Comparison of ENCODE assay signal across 23 mouse cellular contexts in the genomic region with DNA sequence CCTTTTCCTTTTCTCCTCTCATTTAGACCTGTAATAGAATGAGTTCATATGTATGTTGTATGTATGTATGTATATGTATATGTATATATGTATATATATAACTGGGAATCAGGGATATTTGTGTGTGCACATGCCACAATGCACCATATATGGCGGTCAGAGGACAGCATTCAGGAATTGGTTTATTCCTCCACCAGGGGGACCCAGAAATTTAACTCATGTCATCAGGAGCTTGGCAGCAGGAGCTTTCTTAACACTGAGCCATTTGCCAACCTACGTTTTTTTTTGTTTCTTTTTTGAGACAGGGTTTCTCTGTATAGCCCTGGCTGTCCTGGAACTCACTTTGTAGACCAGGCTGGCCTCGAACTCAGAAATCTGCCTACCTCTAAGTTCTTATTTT. TPM values are rescaled to one million over a fixed set of nuclear protein-coding genes. Genes with fewer than 3 reads are reported as not detected.
A peak's percentile ranks its signal among the peaks of the same experiment; 100 is the strongest.
DNase-seq lines count a peak whose midpoint lies in the region; ATAC-seq and TF ChIP-seq lines count a peak whose summit lies in the region.
"Had no signal": no experiment of that assay in that cellular context is flagged by ENCODE, and none has a peak within 500 bp of the region (broad histone marks: within the 10 kb centered on the region; RNA-seq: fewer than 3 reads in every experiment).

No protein-coding gene starts in this region.

- TF ChIP-seq CTCF in hindbrain, postnatal 0 days (IDR thresholded peaks at IDR 0.05; ENCODE audit: low read depth) = peak; percentile 40
- TF ChIP-seq CTCF in E14TG2a.4 (conservative IDR thresholded peaks at IDR 0.05; ENCODE audit: low read length) = peak; percentile 35
- peak; percentile 18; the same call in 1 of the 2 replicates for TF ChIP-seq CTCF in brain, embryonic 14.5 days (IDR thresholded peaks at IDR 0.05; ENCODE audit: borderline replicate concordance, extremely low read depth, insufficient read depth, insufficient read length)
- TF ChIP-seq CTCF in cerebellum, adult 2 months (IDR thresholded peaks at IDR 0.05; ENCODE audit: borderline replicate concordance, insufficient read depth, low read depth, low read length) = no peak

- no peaks in the 10 kb centered on the region for H3K9me3 ChIP-seq in hindbrain, postnatal 0 days (ENCODE audit: low read length)
- H3K9me3 ChIP-seq in hindbrain, embryonic 14.5 days (ENCODE audit: control insufficient read depth, low read length) = no peaks in the 10 kb centered on the region
- H3K9me3 ChIP-seq in E14TG2a.4 (ENCODE audit: low read length) = peaks cover 5% of the 10 kb centered on the region; the same call in 1 of the 2 replicates
- H3K9me3 ChIP-seq: forebrain, embryonic 12.5 days; hindbrain, embryonic 13.5 days had no signal

- no peaks in the 10 kb centered on the region for H3K27me3 ChIP-seq in hindbrain, postnatal 0 days (ENCODE audit: insufficient read depth, low read length)
- H3K27me3 ChIP-seq in hindbrain, embryonic 14.5 days (ENCODE audit: control insufficient read depth, insufficient read depth, low read length) = no peaks in the 10 kb centered on the region
- no peaks in the 10 kb centered on the region for H3K27me3 ChIP-seq in E14TG2a.4 (ENCODE audit: insufficient read depth, low read length)
- no peaks in the 10 kb centered on the region for H3K27me3 ChIP-seq in cerebellum, adult 2 months (ENCODE audit: control insufficient read depth, insufficient read depth, low read length)
- H3K27me3 ChIP-seq: forebrain, embryonic 12.5 days; hindbrain, embryonic 13.5 days had no signal

- no peak overlapping the region for H3K9ac ChIP-seq in hindbrain, postnatal 0 days (replicated peaks; ENCODE audit: low read length)
- H3K9ac ChIP-seq in hindbrain, embryonic 14.5 days = no peak overlapping the region
- H3K9ac ChIP-seq: forebrain, embryonic 12.5 days; hindbrain, embryonic 13.5 days had no signal

- ATAC-seq in hindbrain, postnatal 0 days = no peak
- ATAC-seq in hindbrain, embryonic 14.5 days (ENCODE audit: low FRiP score) = no peak
- ATAC-seq: intestine, postnatal 0 days had no signal

- H3K36me3 ChIP-seq in hindbrain, postnatal 0 days (ENCODE audit: insufficient read depth, low read length) = no peaks in the 10 kb centered on the region
- no peaks in the 10 kb centered on the region for H3K36me3 ChIP-seq in hindbrain, embryonic 14.5 days (replicated peaks; ENCODE audit: control insufficient read depth, insufficient read depth)
- peaks cover 86% of the 10 kb centered on the region for H3K36me3 ChIP-seq in E14TG2a.4 (ENCODE audit: insufficient read depth, low read length)
- H3K36me3 ChIP-seq: forebrain, embryonic 12.5 days; hindbrain, embryonic 13.5 days had no signal

- no peaks in the 10 kb centered on the region for H3K4me1 ChIP-seq in hindbrain, postnatal 0 days (ENCODE audit: insufficient read depth, low read length)
- no peaks in the 10 kb centered on the region for H3K4me1 ChIP-seq in hindbrain, embryonic 14.5 days (replicated peaks; ENCODE audit: control insufficient read depth, insufficient read depth, low read length)
- H3K4me1 ChIP-seq in E14TG2a.4 (replicated peaks; ENCODE audit: low read depth, low read length) = no peaks in the 10 kb centered on the region
- no peaks in the 10 kb centered on the region for H3K4me1 ChIP-seq in cerebellum, adult 2 months (ENCODE audit: control insufficient read depth, insufficient read depth, low read length)
- H3K4me1 ChIP-seq: forebrain, embryonic 12.5 days; hindbrain, embryonic 13.5 days had no signal

- TF ChIP-seq POLR2A in brain, embryonic 14.5 days (IDR thresholded peaks at IDR 0.05; ENCODE audit: borderline replicate concordance, extremely low read depth, insufficient read depth, insufficient read length, poor library complexity, severe bottlenecking) = no peak
- no peak for TF ChIP-seq POLR2A in cerebellum, adult 2 months (IDR thresholded peaks at IDR 0.05; ENCODE audit: borderline replicate concordance, insufficient read depth, low read length)

- no peak overlapping the region for H3K4me3 ChIP-seq in hindbrain, postnatal 0 days (ENCODE audit: low read length)
- no peak overlapping the region for H3K4me3 ChIP-seq in hindbrain, embryonic 14.5 days (replicated peaks; ENCODE audit: low read length)
- H3K4me3 ChIP-seq in E14TG2a.4 (replicated peaks; ENCODE audit: low read length) = no peak overlapping the region
- H3K4me3 ChIP-seq in cerebellum, adult 2 months (replicated peaks; ENCODE audit: insufficient read depth, low read depth, low read length) = no peak overlapping the region
- H3K4me3 ChIP-seq: forebrain, embryonic 12.5 days; hindbrain, embryonic 13.5 days had no signal

- H3K27ac ChIP-seq in hindbrain, postnatal 0 days = no peak overlapping the region
- H3K27ac ChIP-seq in hindbrain, embryonic 14.5 days = no peak overlapping the region
- H3K27ac ChIP-seq in cerebellum, adult 2 months (ENCODE audit: insufficient read depth, low read length) = no peak overlapping the region
- H3K27ac ChIP-seq: forebrain, embryonic 12.5 days; hindbrain, embryonic 13.5 days had no signal

- DNase-seq in hindbrain, postnatal 0 days (ENCODE audit: low spot score) = peak; percentile 13
- no peak for DNase-seq in hindbrain, embryonic 14.5 days (ENCODE audit: low spot score)
- peak; percentile 67 for DNase-seq in 3T3-L1 (ENCODE audit: low read depth, low spot score)
- DNase-seq in brain, embryonic 14.5 days (ENCODE audit: low read depth) = peak; percentile 5
- DNase-seq in cerebellum, adult 2 months = no peak
- DNase-seq in spleen, adult 18-20 months = no peak
- no peak for DNase-seq in cerebellum, adult 8-10 months
- DNase-seq: adrenal gland, postnatal 25 days; cerebellum, postnatal 25 days; heart, adult 18-20 months; heart, postnatal 10 days; kidney, postnatal 14 days; lung, postnatal 14 days; right cerebral cortex, postnatal 25 days had no signal

- no peak overlapping the region for H3K4me2 ChIP-seq in hindbrain, postnatal 0 days (ENCODE audit: low read depth, low read length)
- no peak overlapping the region for H3K4me2 ChIP-seq in hindbrain, embryonic 14.5 days (replicated peaks)
- H3K4me2 ChIP-seq: forebrain, embryonic 12.5 days; hindbrain, embryonic 13.5 days; midbrain, embryonic 11.5 days had no signal

- WGBS in hindbrain, postnatal 0 days = 61% methylated on average over 3 of the region's 3 CpGs
- WGBS in hindbrain, embryonic 14.5 days = 67% methylated on average over 3 of the region's 3 CpGs
- WGBS in cerebellum, adult 2 months = 49% methylated on average over 3 of the region's 3 CpGs

RNA-seq across cellular contexts. Expression of a gene that starts 10.6 kb away (rescaled TPM):
- 0.37 TPM in 1 of 2 replicates, not detected in the other for total RNA-seq in hindbrain, postnatal 0 days (2014; rRNA removed)
- not detected in 2 replicates for polyA plus RNA-seq in hindbrain, postnatal 0 days (2015; fragmentation: Nextera tagmentation; extraction: Ambion mirVana)
- polyA plus RNA-seq in hindbrain, embryonic 14.5 days (2014; fragmentation: Nextera tagmentation; extraction: Ambion mirVana) = 0.08 TPM in 1 of 2 replicates, not detected in the other
- 0.05 TPM in 1 of 2 replicates, not detected in the other for polyA plus RNA-seq in brain, embryonic 14.5 days (2012; rRNA removed)
- polyA plus RNA-seq in cerebellum, adult 2 months (2012; rRNA removed) = not detected in 2 replicates
- total RNA-seq: adrenal gland, postnatal 25 days; gastrocnemius, adult 18-20 months; heart, adult 18-20 months; heart, postnatal 10 days; layer of hippocampus, postnatal 14 days; left cerebral cortex, postnatal 14 days; liver, adult 2 months had no signal
- polyA plus RNA-seq: forebrain, embryonic 12.5 days; intestine, postnatal 0 days; liver, adult 2 months; midbrain, embryonic 11.5 days had no signal

RNA-seq across cellular contexts. Expression of a gene that starts 14.0 kb away (rescaled TPM):
- total RNA-seq in hindbrain, postnatal 0 days (2014; rRNA removed) = 1.2 and 1.5 TPM in 2 replicates
- 1.4 and 1.7 TPM in 2 replicates for polyA plus RNA-seq in hindbrain, postnatal 0 days (2015; fragmentation: Nextera tagmentation; extraction: Ambion mirVana)
- 1.7 and 2.9 TPM in 2 replicates for polyA plus RNA-seq in hindbrain, embryonic 14.5 days (2014; fragmentation: Nextera tagmentation; extraction: Ambion mirVana)
- polyA plus RNA-seq in brain, embryonic 14.5 days (2012; rRNA removed) = 0.35 and 0.63 TPM in 2 replicates
- 0.21 and 0.24 TPM in 2 replicates for polyA plus RNA-seq in cerebellum, adult 2 months (2012; rRNA removed)
- total RNA-seq: adrenal gland, postnatal 25 days; gastrocnemius, adult 18-20 months; heart, postnatal 10 days had no signal
- polyA plus RNA-seq: liver, adult 2 months had no signal

RNA-seq across cellular contexts. Expression of a gene that starts 31.8 kb away (rescaled TPM):
- total RNA-seq in hindbrain, postnatal 0 days (2014; rRNA removed) = 16.6 and 18.5 TPM in 2 replicates
- polyA plus RNA-seq in hindbrain, postnatal 0 days (2015; fragmentation: Nextera tagmentation; extraction: Ambion mirVana) = 18.5 and 19.4 TPM in 2 replicates
- polyA plus RNA-seq in hindbrain, embryonic 14.5 days (2014; fragmentation: Nextera tagmentation; extraction: Ambion mirVana) = 33.5 and 33.7 TPM in 2 replicates
- 16.0 and 20.6 TPM in 2 replicates for polyA plus RNA-seq in brain, embryonic 14.5 days (2012; rRNA removed)
- polyA plus RNA-seq in cerebellum, adult 2 months (2012; rRNA removed) = 16.7 and 21.6 TPM in 2 replicates

RNA-seq across cellular contexts. Expression of a gene that starts 33.9 kb away (rescaled TPM):
- total RNA-seq in hindbrain, postnatal 0 days (2014; rRNA removed) = 0.18 and 0.42 TPM in 2 replicates
- 0.56 and 0.89 TPM in 2 replicates for polyA plus RNA-seq in hindbrain, postnatal 0 days (2015; fragmentation: Nextera tagmentation; extraction: Ambion mirVana)
- polyA plus RNA-seq in hindbrain, embryonic 14.5 days (2014; fragmentation: Nextera tagmentation; extraction: Ambion mirVana) = 0.65 and 0.74 TPM in 2 replicates
- polyA plus RNA-seq in brain, embryonic 14.5 days (2012; rRNA removed) = 0.11 and 0.13 TPM in 2 replicates
- polyA plus RNA-seq in cerebellum, adult 2 months (2012; rRNA removed) = 1.8 and 2.5 TPM in 2 replicates
- total RNA-seq: adrenal gland, postnatal 25 days; gastrocnemius, adult 18-20 months; heart, adult 18-20 months; heart, postnatal 10 days; liver, adult 2 months had no signal
- polyA plus RNA-seq: forebrain, embryonic 12.5 days had no signal

Comparison
In these comparisons a context has a peak if more than half of its experiments do, and no peak if none do; other contexts are left out.
1. DNase-seq: peak in hindbrain, postnatal 0 days (single experiment), 3T3-L1 (single experiment) and brain, embryonic 14.5 days (single experiment); none in hindbrain, embryonic 14.5 days (single experiment), cerebellum, adult 2 months (0 of 2), spleen, adult 18-20 months (0 of 2) and cerebellum, adult 8-10 months (single experiment).